Mouse (Mus musculus): ENCODE results near the gene Tshr.

GRCm38 (mm10) chr12:91486342-91486741 is 102.0 kb downstream of the Tshr start:
- no peak for TF ChIP-seq POLR2A (IDR thresholded peaks at IDR 0.05; ENCODE audit: low read depth, low read length)
- TF ChIP-seq CTCF (IDR thresholded peaks at IDR 0.05; ENCODE audit: borderline replicate concordance, insufficient read depth, low read length): no peak

Data from embryonic fibroblast, embryonic 13.5 days (primary cell).